Mouse (Mus musculus) heart, postnatal 36 days (tissue): ENCODE measurements around the gene Fam186b. TPM values are rescaled to one million over a fixed set of nuclear protein-coding genes. Genes with fewer than 3 reads are reported as not detected.
"Not testable (repeated sequence)": the region's sequence is repeated elsewhere in the genome, so short reads cannot be mapped to it uniquely, and the experiment has no call there.

ENCODE experiments used
- DNase-seq, 2 experiments: peaks; one replicate each; pipeline ENCODE4 v3.0.0; 2021 to 2022
- intact Hi-C: fragments of 180-260 bp; cut with DNase I; formaldehyde crosslinking; loops from one replicate; pipeline ENCODE4 v1.15.1; 2025
- total RNA-seq, 2 experiments: library from RNA; stranded (reverse); gene quantifications; 2 replicates each; pipeline ENCODE4 v1.2.3; 2021

The Fam186b gene
- total RNA-seq, 2 experiments from 2014 or later, result not detected

DNA sequence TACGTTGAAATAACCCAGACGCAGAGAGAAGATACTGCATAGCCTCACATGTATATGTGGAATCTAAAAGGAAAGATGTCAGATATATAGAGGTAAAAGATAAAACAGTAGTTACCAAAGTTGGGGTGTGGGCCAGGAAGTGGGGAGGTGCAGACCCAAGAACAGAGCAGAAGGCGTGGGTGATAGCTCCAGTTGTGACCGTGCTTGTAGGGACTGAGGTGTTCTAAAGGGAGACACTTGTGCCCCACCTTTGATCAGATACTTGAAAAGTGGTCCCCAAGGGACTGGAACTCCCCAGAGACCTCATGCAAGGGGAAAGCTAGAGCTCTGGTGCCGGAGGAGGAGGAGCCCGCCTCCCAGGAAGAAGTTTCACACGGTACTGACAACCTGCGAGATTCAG, 19.6 kb downstream of the Fam186b start:
- intact Hi-C loops, result no loop called here
- DNase-seq, result no peak

DNA sequence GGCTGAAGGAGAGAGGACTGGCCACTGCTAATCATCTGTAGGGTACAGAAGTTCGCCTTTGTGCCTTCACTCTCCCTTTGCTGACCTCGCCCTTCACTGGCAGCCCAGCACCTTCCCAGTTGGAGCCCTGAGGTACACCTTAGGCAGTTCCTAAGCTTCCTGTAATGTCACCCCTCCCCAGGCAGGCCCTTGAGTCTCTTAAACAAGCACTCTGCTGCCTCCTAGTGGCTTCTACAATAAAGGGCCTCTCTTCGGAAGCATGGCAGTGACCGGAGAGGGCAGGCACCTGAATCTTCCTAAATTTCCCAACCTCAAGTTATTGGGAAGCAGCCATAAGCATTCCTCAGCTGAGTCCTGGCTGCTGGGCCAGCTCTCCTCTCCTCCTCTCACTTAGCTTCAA, 30.0 kb downstream of the Fam186b start:
- peak; percentile 61 to 72 for DNase-seq
- intact Hi-C loops, result loop anchor here (1.0 to 5.0 kb wide), 3 partner anchors 25 to 183 kb away; no protein-coding TSS in a partner anchor

DNA sequence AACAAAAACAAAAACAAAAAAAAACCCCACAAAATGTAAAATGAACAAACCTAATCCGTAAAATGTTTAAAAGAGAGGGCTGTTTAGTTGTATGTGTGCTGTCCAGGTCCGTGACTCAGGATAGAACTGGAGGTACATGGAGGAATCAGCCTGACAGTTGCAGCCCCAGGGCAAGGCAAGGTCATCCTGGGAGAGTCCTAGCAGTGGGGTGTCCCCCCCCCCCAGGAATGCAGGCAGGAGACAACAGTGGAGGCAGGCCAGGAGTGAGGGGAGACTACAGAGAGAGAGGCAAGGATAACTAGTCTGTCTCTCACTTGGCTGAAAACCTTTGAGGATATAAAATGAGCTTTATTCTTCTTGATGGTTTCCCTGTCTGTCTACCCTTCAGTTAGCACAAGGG, 31.3 kb downstream of the Fam186b start:
- no peak for DNase-seq
- intact Hi-C loops, result loop anchor here (2.0 kb wide), 1 partner anchor 24 kb away; no protein-coding TSS in a partner anchor

DNA sequence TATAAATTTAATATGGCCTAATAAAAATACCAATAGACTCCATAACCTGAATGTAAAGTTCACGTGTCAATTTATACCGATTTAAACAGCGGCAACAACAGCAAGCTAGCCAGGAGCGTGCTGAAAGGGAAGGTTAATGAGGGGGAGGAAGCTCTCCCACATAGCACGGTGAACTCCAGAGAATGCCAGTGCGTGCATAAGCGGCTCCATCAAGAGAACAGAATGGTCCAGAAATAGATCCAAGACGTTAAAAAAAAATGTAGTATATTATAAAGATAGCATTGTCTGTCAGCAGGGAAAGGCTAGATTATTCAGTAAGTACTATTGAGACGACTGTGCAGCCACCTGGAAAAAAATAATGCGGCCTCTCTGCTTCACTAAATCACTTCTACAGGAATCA, 33.0 kb downstream of the Fam186b start:
- intact Hi-C loops, result no loop called here

DNA sequence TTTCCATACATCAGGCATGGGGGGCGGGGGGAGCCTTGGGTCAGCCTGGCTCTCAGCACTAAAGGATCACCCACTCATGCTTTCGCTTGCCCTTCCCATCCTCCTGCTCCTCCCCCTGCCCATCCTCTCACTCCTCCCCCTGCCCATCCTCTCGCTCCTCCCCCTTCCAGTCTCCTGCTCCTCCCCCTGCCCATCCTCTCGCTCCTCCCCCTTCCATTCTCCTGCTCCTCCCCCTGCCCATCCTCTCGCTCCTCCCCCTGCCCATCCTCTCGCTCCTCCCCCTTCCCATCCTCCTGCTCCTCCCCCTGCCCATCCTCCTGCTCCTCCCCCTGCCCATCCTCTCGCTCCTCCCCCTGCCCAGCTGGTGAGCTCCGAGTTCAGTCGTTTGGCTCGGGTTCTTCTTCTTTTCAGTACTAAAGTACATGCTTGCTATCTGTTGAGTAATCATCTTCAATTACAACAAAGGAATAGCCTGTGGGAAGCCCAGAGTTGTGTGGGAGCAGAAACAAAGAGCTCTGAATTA, 35.9 kb downstream of the Fam186b start:
- intact Hi-C loops, result no loop called here
- peak; percentile 57 to 59 for DNase-seq

More for the DNA sequence above, 33.0 kb downstream of the Fam186b start:
- no peak for DNase-seq

DNA sequence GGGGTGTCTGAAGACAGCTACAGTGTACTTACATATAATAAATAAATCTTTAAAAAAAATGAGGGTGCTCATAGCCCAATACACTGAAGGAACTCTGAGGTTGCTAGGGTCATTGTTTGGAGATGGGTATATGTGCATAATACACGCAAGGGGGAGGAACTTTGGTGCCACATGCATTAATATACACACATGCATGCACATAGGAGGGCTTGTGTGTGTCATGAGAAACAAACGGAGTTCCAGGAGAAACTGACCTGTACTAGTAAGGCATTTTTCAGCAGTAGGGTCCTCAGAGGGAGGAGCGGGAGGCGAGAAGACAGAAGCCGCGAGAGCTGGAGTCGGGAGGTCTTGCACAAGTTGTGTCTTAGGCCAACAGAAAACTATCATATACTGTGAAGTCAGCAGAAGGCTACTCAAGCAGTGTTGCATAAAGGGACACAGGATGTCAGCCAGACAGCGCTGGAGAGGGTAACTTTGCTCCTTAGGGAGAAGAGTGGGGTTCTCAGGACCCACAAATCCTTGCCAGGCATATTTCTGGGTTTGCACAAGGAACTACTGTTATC, 36.4 kb downstream of the Fam186b start:
- intact Hi-C loops, result no loop called here
- DNase-seq, result peak in 1 of 2 experiments; percentile 34

DNA sequence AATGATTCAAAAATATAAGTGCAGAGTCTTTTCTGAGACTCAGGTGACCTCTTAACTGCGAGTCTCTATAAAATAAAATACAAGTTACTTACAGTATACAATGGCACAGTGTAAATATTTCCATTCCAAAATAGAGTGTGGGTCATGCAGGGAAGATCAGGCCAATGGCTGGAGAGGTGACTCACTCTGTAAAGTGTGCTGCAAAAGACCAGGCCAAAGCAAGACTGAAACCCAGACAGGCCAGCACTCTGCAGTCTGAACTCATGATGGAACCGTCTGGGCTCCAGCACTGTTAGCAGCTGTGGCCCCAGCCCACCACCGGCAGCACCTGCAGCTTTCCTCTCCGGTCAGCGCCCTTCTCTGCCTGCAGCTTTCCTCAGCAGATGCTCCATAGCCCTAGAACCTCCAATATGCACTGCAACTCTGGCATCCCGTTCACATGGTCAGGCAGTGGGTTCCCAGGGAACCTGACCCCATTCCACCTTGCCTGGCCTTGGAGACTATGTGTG, 40.4 kb downstream of the Fam186b start:
- no peak for DNase-seq
- intact Hi-C loops, result no loop called here

DNA sequence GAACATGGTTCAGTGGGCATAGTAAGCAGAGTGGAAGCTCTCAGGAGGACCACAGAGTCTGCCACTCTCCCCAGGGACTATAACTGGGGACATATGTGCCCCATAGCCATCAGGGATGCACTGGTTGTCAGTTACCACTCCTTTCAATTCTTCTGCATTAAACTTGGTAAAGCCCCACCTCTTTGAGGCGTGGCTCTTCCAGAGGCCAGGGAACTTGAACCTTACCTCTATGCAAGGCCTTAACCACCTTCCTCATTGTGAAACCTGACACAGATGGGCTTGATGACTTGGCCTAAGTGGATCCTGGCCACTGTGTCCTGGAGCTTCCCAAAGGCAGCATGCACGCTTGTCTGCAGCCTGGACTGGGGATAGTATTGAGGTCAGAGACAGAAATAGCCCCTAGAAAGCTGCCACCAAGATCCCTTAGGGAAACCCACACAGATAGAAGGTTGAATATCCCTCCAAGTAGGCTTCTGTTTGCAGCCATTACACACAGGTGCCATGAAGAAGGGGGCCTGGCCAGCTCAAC, 41.1 kb downstream of the Fam186b start:
- intact Hi-C loops, result no loop called here
- no peak for DNase-seq

DNA sequence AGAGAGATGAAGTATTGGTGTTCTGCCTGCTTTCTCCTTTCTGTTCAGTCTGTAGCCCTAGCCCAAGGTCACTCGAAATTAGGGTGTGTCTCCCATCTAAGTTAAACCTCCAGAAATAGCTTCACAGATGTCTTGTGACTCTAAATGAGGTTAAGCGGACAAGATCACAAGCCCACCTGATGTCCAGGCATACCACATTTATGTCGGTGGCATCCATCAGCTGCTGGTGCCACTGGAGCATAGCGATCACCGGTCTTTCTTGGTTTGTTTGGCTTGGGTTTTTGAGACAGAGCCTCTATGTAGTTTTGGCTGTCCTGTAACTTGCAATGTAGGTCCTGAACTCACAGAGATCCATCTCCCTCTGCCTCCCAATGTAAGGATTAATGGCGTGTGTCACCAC, 41.9 kb downstream of the Fam186b start:
- no peak for DNase-seq
- intact Hi-C loops, result no loop called here

DNA sequence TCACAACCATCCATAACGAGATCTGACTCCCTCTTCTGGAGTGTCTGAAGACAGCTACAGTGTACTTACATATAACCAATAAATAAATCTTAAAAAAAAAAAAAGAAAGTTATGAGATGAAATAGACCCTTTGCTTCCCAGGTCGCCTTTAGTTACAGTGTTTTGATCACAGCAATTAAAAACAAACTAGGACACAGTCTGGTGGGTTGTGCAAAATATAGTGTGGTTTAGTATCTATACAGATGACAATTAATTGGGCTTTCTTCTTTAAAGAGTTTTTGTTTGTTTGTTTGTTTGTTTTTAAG, 42.6 kb downstream of the Fam186b start:
- DNase-seq, intact Hi-C loops: not testable (repeated sequence)

DNA sequence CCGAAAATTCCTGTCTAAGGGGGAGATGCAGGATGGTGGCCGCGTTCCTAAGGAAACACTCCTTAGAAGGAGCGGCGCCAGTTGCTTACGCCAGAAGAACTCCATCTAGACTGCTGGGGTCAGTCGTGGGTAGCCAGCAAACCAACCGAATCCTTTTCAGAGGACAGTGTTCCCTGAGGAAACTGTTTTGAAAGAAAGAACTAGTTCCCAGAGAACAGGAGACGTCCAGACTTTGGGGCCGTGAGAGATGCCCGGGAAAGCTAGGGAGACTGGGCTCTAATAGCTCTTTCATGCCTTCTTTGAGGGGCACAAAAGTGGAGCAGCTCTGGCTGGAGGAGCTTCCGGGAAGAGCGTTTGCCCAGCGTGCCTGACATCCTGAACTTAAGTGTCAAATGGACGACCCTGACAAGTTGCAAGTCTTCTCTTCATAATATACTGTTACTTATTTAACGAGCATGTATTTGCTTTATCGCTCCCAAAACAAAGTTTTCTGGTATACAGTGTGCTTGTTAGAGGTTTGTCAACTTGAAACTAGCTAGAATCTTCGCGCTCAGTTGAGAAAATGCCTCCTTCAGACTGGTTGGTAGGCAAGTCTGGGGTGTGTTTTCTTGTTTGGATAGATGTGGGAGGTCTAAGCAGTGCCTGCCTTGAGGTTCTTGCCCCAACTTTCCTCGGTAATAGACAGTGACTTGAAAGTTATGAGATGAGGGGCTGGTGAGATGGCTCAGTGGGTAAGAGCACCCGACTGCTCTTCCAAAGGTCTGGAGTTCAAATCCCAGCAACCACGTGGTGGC, 43.1 kb downstream of the Fam186b start:
- intact Hi-C loops, result no loop called here
- no peak for DNase-seq

DNA sequence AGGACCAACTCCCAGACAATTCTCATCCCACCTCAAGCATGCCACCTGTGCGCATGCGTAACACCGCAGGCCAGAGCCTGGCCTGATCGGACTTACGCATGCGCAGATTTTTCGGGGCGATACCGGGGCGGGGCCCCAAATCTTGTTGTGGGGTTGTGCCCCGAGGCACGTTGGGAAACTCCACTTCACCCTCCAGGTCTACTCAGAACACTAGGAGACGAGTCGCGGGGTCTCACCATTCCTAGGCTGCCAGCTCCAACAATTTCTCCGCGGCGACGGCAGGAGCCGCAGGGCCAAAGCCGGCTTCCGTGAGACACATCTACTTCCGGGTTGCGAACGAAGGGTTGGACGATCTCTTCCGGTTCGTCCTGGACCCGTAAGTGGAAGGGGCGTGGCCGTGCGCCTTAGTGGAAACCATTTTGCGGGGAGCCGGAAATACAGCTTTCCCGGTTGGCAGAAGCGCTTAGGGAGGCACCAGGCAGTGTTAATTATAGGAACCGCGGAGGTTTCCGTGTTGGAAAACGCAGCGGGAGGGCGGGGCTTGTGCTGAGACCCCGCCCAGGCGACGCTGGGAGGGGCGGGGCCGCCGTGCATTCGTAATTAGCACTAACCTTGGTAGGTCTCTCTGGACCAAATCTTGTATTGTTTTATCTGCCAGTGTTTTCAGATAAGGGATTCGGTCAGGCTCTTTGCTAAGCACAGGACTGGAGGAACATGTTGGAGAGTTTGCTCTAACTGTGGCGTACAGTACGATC, 43.9 kb downstream of the Fam186b start, which contains the start of gene Mcrs1:
Mcrs1 (minus strand) TSS at position 336 of the 755 bp plus-strand sequence.
- DNase-seq, result peak; percentile 96 to 98
- intact Hi-C loops, result no loop called here

DNA sequence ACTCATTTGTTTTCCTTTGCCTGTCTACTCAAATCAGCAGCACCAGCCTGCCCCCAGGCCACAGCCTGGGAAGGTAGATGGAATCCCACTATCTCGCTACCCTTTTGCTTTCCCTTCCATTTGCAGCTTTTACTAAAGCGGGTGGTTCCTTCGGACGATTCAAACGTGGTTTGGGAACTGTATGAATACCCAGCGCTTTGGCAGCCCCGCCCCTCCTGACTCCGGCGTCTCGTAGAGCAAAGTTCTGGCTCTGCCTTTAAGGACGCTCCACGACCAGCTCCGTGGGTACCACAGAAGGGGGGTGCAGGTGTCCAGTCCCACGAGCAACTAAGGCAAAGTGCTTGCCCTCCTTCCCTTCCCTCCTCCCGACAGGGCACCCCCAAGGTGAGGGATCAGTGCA, 44.6 kb downstream of the Fam186b start:
- intact Hi-C loops, result not testable (repeated sequence)
- DNase-seq, result peak in 1 of 2 experiments; percentile 39

DNA sequence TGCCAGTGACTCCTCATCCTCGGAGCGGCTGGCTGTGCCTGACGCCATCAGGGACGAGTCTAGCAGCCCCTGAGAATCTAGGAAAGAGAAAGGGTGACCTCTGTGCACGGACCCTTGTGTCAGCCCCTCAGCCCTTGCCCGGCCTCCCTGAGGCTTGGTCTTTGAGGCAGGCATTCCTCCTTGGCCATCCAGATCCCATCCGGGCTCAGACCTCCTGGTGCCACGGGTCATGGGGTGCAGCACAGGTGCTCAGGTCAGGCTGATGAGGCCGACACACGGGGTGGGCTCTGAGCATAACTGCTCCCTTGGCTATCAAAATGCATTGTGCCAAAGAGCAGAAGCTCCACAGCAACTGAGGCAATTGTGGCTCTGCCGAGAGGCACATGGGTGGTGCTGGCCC, 45.8 kb downstream of the Fam186b start:
- no peak for DNase-seq
- intact Hi-C loops, result no loop called here

DNA sequence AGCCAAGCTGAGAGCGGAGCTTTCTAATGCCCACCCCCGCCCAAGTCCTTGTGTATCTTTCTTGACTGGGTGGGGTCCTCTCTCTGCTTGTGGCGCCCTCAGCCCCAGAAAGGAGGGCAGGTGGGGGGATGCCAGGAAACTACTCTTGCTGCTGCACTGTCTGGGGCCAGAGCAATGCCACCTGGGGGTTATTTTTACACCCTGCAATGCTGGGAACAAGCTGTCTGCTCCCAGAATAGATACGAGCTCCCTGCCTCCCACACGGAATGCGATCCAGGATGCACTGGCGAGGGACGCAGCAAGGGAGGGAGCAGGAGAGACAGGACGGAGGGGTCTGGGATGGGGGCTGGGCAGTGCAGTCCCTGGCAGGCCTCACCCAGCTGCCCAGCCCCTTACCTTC, 46.7 kb downstream of the Fam186b start:
- intact Hi-C loops, result no loop called here
- DNase-seq, result peak in 1 of 2 experiments; percentile 52

DNA sequence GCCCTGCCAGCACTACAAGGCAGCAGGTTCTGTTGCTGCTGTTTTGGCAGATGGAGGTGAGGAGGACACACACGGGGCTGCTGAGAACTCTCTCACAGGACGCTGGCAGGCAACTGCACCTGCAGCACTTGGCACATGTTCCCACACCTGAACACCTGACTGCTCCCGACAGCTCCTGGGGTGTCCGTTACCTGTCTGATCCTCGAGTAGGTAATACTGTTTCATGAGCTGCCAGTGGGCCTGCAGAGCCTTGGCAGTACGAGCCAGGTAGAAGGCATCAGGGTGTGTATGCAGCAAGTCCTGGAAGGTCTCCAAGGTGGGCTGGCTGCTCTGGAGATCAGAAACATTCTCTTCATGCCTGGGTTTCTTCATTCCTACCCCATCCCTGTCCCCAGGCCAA, 49.0 kb downstream of the Fam186b start:
- intact Hi-C loops, DNase-seq: not testable (repeated sequence)

DNA sequence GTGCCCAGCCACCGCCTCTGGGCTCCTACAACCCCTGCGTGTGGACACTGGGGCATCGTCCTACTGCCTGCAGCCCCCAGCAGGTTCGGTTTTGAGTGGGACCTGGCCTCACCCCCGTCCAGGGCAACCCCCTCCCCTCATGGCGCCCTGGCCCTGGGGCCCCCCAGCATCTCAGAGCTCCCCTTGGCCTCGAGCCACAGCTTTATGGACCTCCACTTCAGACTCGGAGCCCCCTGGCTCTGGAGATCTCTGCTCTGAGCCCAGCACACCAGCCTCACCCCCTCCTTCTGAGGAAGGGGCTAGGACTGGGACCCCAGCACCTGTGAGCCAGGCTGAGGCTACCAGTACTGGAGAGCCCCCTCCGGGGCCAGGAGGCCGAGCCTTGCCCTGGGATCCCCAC, 53.6 kb downstream of the Fam186b start:
- intact Hi-C loops, result no loop called here

DNA sequence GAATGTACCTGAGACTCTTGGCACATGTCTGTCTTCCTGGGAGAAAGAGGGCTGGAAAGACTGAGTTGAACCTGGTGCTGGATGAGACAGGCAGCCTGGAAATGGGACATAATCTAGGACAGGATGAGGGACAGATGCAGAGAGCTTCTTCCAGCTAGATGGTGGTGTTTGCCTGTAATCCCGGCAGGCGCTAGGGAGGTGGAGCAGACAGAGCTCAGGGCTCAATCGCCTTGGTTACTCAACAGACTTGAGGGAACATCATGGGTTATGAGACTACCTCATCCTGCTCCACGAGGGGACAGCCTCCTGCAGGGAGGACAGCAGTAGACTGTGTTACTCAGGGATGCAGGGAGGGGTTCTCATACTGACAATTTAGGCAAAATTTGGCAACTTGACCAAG, 54.4 kb downstream of the Fam186b start:
- DNase-seq, result no peak
- intact Hi-C loops, result loop anchor here (2.0 kb wide), 1 partner anchor 24 kb away; no protein-coding TSS in a partner anchor

More for the DNA sequence above, 53.6 kb downstream of the Fam186b start:
- no peak for DNase-seq

DNA sequence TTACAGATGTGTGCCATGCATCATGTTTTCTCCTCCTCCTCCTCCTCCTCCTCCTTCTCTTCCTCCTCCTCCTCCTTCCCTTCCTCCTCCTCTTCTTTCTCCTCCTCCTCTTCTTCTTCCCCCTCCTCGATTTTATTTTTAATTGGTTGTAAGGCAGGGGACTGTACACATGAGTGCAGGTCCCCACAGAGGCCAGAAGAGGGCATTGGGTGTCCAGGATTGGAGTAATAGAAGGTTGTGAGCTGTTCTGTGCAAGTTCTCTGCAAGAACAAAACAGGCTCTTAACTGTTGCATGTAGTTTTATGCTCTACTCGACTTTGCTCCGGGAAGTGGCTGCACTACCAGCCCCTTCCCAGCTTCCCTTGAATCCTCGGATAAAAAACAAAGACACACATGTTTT, 55.6 kb downstream of the Fam186b start:
- intact Hi-C loops, result loop anchor here (2.0 kb wide), 1 partner anchor 25 kb away; no protein-coding TSS in a partner anchor
- DNase-seq, result no peak

DNA sequence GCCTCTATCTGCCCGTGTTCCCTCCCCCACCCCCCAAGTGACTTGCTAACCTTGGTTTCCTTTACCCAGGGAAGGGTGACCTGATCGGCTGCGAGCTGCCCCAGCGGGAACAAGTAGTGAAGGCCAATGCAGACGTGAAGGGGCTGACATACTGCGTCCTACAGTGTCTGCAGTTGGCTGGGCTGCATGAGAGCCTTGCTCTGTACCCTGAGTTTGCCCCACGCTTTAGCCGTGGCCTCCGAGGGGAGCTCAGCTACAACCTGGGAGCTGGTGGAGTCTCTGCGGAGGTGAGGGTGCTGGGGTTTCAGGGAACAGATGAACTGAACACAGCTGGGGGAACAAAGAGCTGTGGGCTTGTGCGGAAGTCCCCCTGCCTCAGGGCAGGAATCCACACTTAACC, 57.7 kb downstream of the Fam186b start:
- DNase-seq, result no peak
- intact Hi-C loops, result no loop called here
